Mouse (Mus musculus) left cerebral cortex, adult 2 months (tissue): ENCODE data around the gene Gm7138. TPM values are rescaled to one million over a fixed set of nuclear protein-coding genes. Genes with fewer than 3 reads are reported as not detected.
"Not testable (repeated sequence)": the region's sequence is repeated elsewhere in the genome, so short reads cannot be mapped to it uniquely, and the experiment has no call there.

Experiments used
- DNase-seq, 2 experiments: peaks; one replicate each; pipeline ENCODE4 v3.0.0; 2021 to 2022; ENCODE audit warnings: low spot score in 2 of 2, mixed read lengths in 1 of 2; ENCODE audit errors: extremely low spot score in 1 of 2
- H3K27ac ChIP-seq: fragments of 200-600 bp; 2 replicates; pipeline ENCODE4 v1.8.1; 2022
- H3K4me3 ChIP-seq: fragments of 200-600 bp; 2 replicates; pipeline ENCODE4 v1.8.1; 2022
- CTCF ChIP-seq: fragments of 200-600 bp; IDR thresholded peaks from 2 replicates; pipeline ENCODE4 v1.8.1; 2022; ENCODE audit warnings: antibody characterized with exemption, mild to moderate bottlenecking, moderate library complexity
- intact Hi-C: fragments of 180-260 bp; cut with DNase I; formaldehyde crosslinking; loops from one replicate; pipeline ENCODE4 v1.15.1; 2025
- long read RNA-seq, 2 experiments: library from polyadenylated mRNA; stranded (forward); transcript quantifications; one replicate each; pipeline ENCODE4 v2.0.0; 2021; ENCODE audit warnings: borderline mapping rate in 2 of 2
- total RNA-seq, 2 experiments: library from RNA; stranded (reverse); gene quantifications; 2 replicates each; pipeline ENCODE4 v1.2.3; 2021

Gene Gm7138
- not detected for total RNA-seq
- long read RNA-seq, experiment 1 = 0 reads
- long read RNA-seq, experiment 2 = 0 reads

DNA sequence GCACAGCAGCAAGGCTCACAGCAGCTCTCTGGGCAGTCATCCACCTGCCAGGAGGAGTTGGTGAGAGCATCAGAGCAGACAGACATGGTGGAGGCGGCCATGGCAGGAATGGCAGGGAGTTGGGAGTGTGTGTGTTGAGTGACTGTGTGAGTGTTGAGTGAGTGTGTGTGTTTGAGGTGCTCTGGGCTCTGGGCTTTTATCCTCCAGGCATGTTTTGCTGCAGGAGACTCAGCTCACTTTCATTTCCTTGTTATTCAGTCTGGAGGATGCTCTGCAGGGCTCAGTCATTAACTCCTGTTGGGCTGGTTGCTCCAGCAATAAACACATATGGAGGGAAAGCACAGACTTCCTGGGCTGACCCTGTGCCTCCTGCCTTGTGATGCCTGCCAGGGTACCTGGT, at the start of gene Gm7138:
Gm7138 (minus strand) TSS at position 101 of the 400 bp plus-strand sequence.
- DNase-seq, H3K27ac ChIP-seq, H3K4me3 ChIP-seq, intact Hi-C loops: not testable (repeated sequence)

DNA sequence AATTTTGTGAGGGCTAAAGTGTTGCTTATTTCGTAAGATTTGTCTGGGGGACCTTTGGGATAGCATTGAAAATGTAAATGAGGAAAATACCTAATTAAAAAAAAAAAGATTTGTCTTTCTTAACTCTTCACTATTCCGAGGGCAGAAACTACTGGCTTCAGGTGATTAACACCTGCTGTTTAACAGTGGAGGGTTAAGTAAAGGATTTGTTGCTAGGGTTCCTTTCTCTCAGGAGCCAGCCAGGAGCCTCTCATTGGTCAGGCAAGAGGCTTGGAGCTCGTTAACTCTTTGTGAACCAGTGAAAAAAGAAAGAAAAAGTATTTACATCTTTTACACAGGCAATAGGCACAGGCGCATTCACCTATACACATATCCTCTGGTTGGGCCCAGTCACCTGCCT, 42.5 kb upstream of the Gm7138 start:
- H3K27ac ChIP-seq = no peak overlapping the region
- intact Hi-C loops = no loop called here
- no peak for TF ChIP-seq CTCF

DNA sequence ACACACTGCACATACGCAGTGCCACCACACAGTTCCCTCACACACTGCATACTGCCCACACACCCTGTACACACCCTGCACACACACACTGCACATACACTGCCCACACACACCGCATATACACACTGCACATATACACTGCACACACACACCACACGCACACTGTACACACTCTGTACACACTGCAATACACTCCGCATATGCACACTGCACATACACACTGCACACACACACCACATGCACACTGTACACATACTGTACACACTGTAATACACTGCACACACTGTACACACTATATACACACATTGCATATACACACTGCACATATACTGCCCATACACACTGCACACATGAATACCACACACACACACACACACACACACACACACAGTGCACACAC, 41.8 kb upstream of the Gm7138 start:
- intact Hi-C loops = no loop called here
- no peak for DNase-seq
- Histone ChIP-seq H3K4me3 (no peak overlapping the region), H3K27ac (no peak overlapping the region)
- TF ChIP-seq CTCF = no peak

More for the DNA sequence above, 42.5 kb upstream of the Gm7138 start:
- no peak for DNase-seq
- H3K4me3 ChIP-seq = no peak overlapping the region

DNA sequence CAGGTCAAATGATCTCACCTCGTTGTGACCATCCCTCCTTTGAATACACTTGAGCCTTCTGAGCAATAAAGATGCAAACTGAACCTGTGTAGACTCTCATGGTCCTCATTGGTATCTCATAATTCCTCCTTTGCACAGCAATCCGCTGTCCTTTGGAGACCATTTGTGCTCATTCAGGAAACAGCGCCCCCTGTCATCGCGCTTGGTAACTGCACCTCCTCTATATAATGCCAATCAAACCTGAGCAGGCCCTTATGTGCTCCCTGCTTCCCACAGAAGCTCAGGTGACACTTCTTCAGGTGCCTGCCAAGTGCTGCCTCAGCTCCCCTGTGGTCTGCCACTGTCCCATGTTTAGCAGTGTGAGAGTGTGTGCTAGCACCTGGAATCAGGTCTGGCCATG, 38.8 kb upstream of the Gm7138 start:
- intact Hi-C loops = no loop called here
- peak; percentile 52 for TF ChIP-seq CTCF
- Histone ChIP-seq H3K27ac (no peak overlapping the region), H3K4me3 (no peak overlapping the region)
- DNase-seq = peak in 1 of 2 experiments; percentile 21

DNA sequence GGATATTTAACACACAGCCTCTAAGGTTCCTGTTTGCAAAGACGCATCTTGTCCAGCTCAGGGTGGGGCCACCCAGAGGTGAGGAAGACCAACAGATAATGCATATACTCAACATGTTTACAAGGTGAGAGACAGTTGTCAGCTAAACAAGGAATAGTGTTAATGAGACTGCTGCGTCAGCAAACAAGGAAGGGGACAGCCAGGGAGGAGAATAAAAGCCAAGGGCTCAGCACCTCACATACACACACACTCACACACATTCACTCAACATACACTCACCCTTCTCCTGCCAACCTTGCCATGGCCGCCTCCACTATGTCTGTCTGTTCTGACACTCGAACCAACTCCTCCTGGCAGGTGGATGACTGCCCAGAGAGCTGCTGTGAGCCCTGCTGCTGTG, 37.6 kb upstream of the Gm7138 start, which contains the start of gene Gm2696:
Gm2696 (plus strand) TSS at position 301 of the 400 bp plus-strand sequence.
- Histone ChIP-seq H3K27ac (no peak within 1 kb of the TSS), H3K4me3 (no peak within 1 kb of the TSS)
- DNase-seq = no peak
- TF ChIP-seq CTCF = no peak
- intact Hi-C loops = no loop called here

DNA sequence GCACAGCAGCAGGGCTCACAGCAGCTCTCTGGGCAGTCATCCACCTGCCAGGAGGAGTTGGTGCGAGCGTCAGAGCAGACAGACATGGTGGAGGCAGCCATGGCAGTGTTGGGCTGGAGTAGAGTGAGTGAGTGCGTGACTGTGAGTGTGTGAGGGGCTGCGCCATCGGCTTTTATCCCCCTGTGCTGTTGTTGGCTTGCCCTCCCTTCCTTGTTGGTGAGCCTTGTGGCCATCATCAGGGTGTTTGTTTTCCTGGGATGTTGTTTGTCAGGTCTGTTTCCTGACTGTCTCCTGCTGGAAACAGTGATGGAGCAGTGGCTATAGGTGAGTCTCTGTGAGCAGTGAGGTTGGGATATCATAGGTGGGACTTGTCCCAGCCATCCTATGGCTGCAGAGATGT, 35.0 kb upstream of the Gm7138 start, which contains the start of gene Gm9507:
Gm9507 (minus strand) TSS at position 101 of the 400 bp plus-strand sequence.
- TF ChIP-seq CTCF = no peak
- DNase-seq = no peak
- no peak within 1 kb of the TSS for H3K27ac ChIP-seq
- intact Hi-C loops = no loop called here
- no peak within 1 kb of the TSS for H3K4me3 ChIP-seq

DNA sequence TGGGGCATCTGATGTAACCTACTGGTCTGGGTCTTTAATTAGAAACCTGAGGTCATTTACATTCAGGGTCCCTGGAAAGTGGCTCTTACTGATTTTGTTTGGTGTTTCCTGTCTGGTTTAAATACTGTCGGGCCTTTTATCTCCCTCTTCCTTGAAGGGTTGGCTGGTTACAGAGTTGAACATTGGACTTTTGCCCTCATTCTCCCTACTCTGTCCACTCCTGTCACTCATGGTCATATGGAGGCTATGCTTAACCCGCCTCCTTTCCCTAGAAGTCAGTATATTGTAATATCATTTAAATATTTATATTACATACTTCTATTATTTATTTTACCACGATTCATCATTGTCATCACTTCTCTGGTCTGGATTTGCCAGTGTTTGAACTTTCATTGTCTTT, 27.4 kb upstream of the Gm7138 start:
- intact Hi-C loops = no loop called here
- Histone ChIP-seq H3K4me3 (no peak overlapping the region), H3K27ac (no peak overlapping the region)
- DNase-seq = no peak
- no peak for TF ChIP-seq CTCF

DNA sequence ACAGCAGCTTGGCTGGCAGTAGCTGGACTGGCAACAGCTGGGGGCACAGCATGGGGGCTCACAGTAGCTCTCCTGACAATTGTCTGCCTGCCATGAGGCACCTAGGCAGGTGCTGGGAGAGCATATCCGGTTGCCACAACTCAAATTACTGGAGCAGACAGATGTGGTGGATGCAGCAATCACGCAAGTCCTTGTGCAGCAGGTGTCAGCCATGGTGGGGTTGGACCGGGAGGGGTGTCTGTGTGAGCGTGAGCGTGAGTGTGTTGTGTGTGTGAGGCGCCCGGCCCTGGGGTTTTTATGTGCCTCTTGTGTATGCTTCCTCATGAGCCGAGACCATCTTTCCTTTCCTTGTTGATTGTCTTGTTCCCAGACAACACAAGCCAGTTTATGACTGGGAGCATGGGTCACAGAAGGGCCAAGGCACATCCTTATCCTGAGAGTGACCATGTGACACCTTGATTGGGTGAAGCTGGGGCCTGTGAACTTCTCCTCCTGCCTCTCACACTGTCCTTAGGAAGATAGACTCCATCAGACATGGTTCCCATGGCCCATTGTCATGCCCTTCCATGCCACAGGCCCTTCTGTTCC, 22.3 kb upstream of the Gm7138 start, which contains the start of gene Gm19668:
Gm19668 (minus strand) TSS at position 213 of the 588 bp plus-strand sequence.
- Histone ChIP-seq H3K4me3 (no peak within 1 kb of the TSS), H3K27ac (no peak within 1 kb of the TSS)
- intact Hi-C loops = loop anchor here (5.0 kb wide), 1 partner anchor 63 kb away; the partner anchor contains the start of gene Gm3285
- no peak for TF ChIP-seq CTCF
- no peak for DNase-seq

DNA sequence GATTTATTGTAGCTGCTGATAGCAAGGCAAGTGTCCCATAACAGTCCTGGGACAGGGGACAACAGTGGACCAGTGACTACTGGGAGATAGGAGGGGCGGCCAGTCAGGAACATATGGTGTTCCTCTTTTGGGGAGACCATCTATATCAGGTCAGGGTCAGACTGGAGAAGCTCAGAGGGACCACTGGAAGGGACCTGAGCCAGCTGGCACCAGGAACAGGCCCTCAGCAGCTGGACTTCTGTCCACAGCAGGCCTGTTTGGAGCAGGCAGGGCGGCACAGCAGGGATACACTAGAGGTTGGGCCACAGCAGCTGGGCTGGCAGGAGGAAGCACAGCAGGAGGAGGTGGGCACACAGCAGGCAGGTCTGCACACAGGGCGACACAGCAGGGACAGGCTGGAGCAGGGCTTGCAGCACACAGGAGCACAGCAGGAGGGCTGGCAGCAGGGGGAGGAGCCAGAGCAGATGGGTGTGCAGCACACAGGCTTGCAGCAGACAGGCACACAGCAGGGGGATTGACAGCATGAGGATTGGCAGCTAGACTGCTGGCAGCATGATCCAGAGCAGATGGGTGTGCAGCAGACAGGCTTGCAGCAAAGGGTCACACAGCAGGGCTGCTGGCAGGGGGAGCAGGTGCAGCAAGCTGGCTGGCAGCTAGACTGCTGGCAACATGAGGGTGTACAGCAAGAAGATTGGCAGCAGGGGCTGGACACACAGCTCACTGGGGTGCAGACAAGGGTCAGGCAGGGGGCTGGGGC, 21.6 kb upstream of the Gm7138 start:
- not testable (repeated sequence) for H3K4me3 ChIP-seq, H3K27ac ChIP-seq, DNase-seq
- intact Hi-C loops = loop anchor here (5.0 kb wide), 1 partner anchor 64 kb away; the partner anchor contains the start of gene Gm3285

DNA sequence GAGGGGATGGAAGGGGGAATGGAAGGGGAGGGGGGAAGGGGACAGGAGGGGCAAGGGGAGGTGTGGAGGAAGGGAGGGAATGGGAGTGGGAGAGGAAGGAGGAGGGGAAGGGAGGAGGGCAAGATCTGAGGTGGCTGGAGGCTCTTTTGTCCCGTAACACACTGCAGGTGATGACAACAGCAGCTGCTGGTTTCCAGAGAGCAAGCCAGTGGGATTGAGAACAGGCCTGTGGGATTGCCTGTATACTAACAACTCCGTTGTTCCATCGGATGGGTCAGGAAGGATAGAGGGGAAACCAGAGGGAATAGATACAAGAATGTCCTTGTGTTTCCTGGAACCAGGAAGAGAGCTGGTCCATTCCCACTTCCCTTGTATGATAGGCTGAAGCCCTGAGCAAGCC, 20.9 kb upstream of the Gm7138 start:
- DNase-seq = no peak
- intact Hi-C loops = loop anchor here (5.0 kb wide), 1 partner anchor 65 kb away; the partner anchor contains the start of gene Gm3285
- Histone ChIP-seq H3K4me3 (no peak overlapping the region), H3K27ac (no peak overlapping the region)
- TF ChIP-seq CTCF = no peak

DNA sequence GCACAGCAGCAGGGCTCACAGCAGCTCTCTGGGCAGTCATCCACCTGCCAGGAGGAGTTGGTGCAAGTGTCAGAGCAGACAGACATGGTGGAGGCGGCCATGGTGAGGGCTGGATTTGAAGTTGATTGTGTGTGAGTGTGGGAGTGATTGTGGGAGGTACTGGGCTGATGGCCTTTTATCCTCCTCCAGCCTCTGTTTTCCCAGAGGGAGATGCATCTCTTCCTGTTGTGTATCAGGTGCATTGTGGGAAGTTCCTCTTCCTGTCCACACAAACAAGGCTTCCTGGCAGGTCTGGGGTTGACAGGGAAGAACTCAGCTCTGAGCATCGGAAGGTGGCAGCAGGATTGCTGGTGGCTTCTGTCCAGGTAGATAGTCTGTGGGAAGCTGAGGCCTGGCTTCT, 18.2 kb upstream of the Gm7138 start, which contains the start of gene Gm9639:
Gm9639 (minus strand) TSS at position 101 of the 400 bp plus-strand sequence.
- intact Hi-C loops = loop anchor here (5.0 kb wide), 1 partner anchor 67 kb away; the partner anchor contains the start of gene Gm3285
- no peak for DNase-seq
- Histone ChIP-seq H3K27ac (no peak within 1 kb of the TSS), H3K4me3 (no peak within 1 kb of the TSS)
- TF ChIP-seq CTCF = no peak

DNA sequence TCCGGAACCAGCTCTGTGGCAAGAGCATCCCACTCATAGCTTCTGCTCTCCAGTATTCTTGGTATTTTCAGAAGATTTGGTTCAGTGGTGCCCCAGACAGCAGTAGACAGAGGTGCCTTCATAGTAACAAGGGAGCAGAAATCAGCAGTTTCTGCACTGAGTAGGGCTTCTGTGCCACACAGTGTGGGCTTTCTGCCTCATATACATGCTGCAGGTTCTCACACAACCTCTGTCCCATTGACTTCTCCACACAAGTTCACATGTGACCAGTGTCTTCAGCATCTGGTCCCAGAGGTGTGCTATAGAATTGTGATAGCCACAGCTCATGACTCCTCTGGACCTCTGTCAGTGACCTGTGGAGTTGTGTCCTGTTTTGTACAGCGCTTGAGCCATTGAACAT, 11.9 kb upstream of the Gm7138 start:
- DNase-seq = no peak
- intact Hi-C loops = no loop called here

DNA sequence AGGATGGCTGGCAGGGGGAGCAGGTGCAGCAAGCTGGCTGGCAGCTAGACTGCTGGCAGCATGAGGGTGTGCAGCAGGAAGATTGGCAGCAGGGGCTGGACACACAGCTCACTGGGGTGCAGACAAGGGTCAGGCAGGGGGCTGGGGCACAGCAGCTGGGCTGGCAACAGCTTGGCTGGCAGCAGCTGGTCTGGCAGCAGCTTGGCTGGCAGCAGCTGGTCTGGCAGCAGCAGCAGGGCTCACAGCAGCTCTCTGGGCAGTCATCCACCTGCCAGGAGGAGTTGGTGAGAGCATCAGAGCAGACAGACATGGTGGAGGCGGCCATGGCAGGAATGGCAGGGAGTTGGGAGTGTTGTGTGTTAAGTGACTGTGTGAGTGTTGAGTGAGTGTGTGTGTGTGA, 11.1 kb upstream of the Gm7138 start, which contains the start of gene Gm7137:
Gm7137 (minus strand) TSS at position 325 of the 400 bp plus-strand sequence.
- intact Hi-C loops, DNase-seq, H3K27ac ChIP-seq, H3K4me3 ChIP-seq: not testable (repeated sequence)

More for the DNA sequence above, 11.9 kb upstream of the Gm7138 start:
- TF ChIP-seq CTCF = no peak
- Histone ChIP-seq H3K27ac (no peak overlapping the region), H3K4me3 (no peak overlapping the region)

DNA sequence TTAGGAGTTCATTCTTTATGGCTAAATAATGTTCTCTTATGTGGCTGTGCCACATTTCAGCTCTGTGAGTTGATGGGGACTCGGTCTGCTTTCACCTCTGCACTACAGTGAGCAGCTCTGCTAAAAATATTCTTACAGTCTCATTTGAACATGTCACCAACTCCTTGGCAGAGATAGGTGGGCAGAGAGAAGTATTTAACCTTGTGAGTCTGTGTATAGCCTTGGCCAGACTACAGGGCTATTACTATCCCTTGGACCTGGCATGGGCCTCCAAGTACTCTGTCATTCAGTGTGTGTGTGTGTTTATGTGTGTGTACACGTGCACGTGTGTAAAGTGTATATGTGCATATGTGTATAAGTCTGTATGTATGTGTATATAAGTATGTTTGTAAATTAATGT, 6.7 kb upstream of the Gm7138 start:
- DNase-seq, intact Hi-C loops, H3K4me3 ChIP-seq, H3K27ac ChIP-seq: not testable (repeated sequence)

DNA sequence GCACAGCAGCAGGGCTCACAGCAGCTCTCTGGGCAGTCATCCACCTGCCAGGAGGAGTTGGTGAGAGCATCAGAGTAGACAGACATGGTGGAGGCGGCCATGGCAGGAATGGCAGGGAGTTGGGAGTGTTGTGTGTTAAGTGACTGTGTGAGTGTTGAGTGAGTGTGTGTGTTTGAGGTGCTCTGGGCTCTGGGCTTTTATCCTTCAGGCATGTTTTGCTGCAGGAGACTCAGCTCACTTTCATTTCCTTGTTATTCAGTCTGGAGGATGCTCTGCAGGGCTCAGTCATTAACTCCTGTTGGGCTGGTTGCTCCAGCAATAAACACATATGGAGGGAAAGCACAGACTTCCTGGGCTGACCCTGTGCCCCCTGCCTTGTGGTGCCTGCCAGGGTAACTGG, 5.7 kb upstream of the Gm7138 start, which contains the start of gene Gm3250:
Gm3250 (minus strand) TSS at position 101 of the 400 bp plus-strand sequence.
- intact Hi-C loops, H3K4me3 ChIP-seq, H3K27ac ChIP-seq, DNase-seq: not testable (repeated sequence)

DNA sequence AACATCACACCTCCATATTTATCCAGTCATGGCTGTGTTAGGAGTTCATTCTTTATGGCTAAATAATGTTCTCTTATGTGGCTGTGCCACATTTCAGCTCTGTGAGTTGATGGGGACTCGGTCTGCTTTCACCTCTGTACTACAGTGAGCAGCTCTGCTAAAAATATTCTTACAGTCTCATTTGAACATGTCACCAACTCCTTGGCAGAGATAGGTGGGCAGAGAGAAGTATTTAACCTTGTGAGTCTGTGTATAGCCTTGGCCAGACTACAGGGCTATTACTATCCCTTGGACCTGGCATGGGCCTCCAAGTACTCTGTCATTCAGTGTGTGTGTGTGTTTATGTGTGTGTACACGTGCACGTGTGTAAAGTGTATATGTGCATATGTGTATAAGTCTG, 4.6 kb downstream of the Gm7138 start:
- H3K27ac ChIP-seq, intact Hi-C loops, DNase-seq, H3K4me3 ChIP-seq: not testable (repeated sequence)
